Mouse (Mus musculus) yolk sac, embryonic 10.5 days (tissue): ENCODE measurements at regions not wholly inside any gene's neighbourhood (a gene's known extent, or its start where the extent isn't known, plus 50 kb on each side); places are given as distances from the start of the nearest gene placed in this dataset.
A peak's percentile ranks its signal among the peaks of the same experiment; 100 is the strongest.

Source experiments
- DNase-seq: peaks from one replicate; pipeline ENCODE4 v3.0.0-alpha.2; 2017; ENCODE audit warnings: low spot score

GRCm38 (mm10) chr5:120025212-120025611 is 91.1 kb upstream of the Rbm19 start:
- no peak for DNase-seq

- DNase-seq: no peak
Observed at GRCm38 (mm10) chr5:120030904-120031303, 85.4 kb upstream of the Rbm19 start.

- no peak for DNase-seq
Observed at GRCm38 (mm10) chr5:120031614-120032013, 84.7 kb upstream of the Rbm19 start.

- DNase-seq: no peak
Observed at GRCm38 (mm10) chr5:120034499-120035077, 81.7 kb upstream of the Rbm19 start.

GRCm38 (mm10) chr5:120035251-120035650 is 81.0 kb upstream of the Rbm19 start:
- DNase-seq: no peak

- DNase-seq: no peak
Observed at GRCm38 (mm10) chr5:120037806-120038205, 78.5 kb upstream of the Rbm19 start.

- no peak for DNase-seq
Observed at GRCm38 (mm10) chr5:120043786-120044185, 72.5 kb upstream of the Rbm19 start.

- DNase-seq: peak; percentile 69
Observed at GRCm38 (mm10) chr5:120049063-120049781, 67.0 kb upstream of the Rbm19 start.

- no peak for DNase-seq
Observed at GRCm38 (mm10) chr5:120050728-120051436, 65.4 kb upstream of the Rbm19 start.

- DNase-seq: peak; percentile 14
Observed at GRCm38 (mm10) chr5:120054498-120055167, 61.6 kb upstream of the Rbm19 start.
